Mouse (Mus musculus) E14TG2a.4 (cell line): ENCODE data around the gene Hp.

Experiments used
- CTCF ChIP-seq: conservative IDR thresholded peaks from 2 replicates; pipeline ENCODE4 v1.5.1; 2014; ENCODE audit warnings: low read length
- POU5F1 ChIP-seq: IDR thresholded peaks from 2 replicates; pipeline ENCODE4 v1.6.1; 2014; ENCODE audit warnings: low read length, borderline replicate concordance

DNA sequence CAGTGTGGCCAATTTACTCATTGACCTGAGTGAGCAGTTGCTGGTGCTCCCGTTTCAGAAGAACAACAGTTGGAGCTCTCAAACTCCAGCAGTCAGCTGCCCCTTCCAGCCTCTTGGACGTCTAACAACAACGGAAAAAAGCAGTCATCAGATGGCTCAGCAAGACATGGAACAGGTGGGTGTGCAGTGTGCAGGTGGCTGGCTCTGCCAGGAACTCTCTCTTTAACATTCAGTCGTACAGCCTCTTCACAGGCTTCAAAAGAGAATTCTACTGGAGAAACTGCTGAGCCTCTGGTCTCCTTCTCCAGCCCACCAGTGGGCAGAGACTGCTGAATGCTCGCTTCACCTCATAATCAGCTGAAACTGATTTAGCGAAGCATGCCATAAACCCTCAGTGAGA is 49.7 kb upstream of the Hp start:
- TF ChIP-seq CTCF (no peak), POU5F1 (no peak)
